Mouse (Mus musculus) heart, embryonic 14.5 days (tissue): Measurements from ENCODE around the gene Trmt1l. TPM values are rescaled to one million over a fixed set of nuclear protein-coding genes. Genes with fewer than 3 reads are reported as not detected.

Source experiments
- microRNA-seq: library from miRNA; unstranded; fragments of <30 nt; microRNA quantifications from one replicate; pipeline ENCODE4, GENCODE M21; 2016
- polyA plus RNA-seq: library from polyadenylated mRNA; unstranded; fragments of >200 nt; fragmentation: Nextera tagmentation; extraction: Ambion mirVana; gene quantifications from 2 replicates; pipeline ENCODE4 v1.2.1, GENCODE M21; 2014

Gene Trmt1l
- polyA plus RNA-seq, 1 experiment from 2014 or later, result 43.2 TPM

Small RNA genes lying within 50 kb of the gene (microRNA-seq; reads per million reads assigned to microRNA genes)
- 1.7 reads per million for gene Mir7682

Other genes starting within 250 kb of the Trmt1l start
- gene Gm47985, start 246.0 kb upstream of the Trmt1l start, polyA plus RNA-seq, result 0.34 TPM in 1 of 2 replicates, not detected in the other
- gene Gm8947, start 236.2 kb upstream of the Trmt1l start, polyA plus RNA-seq, result not detected in 2 replicates
- gene Gm47995, start 230.1 kb upstream of the Trmt1l start, polyA plus RNA-seq, result not detected in 2 replicates
- not detected in 2 replicates for gene 3110040M04Rik, start 224.4 kb upstream of the Trmt1l start, polyA plus RNA-seq
- not detected in 2 replicates for gene Gm47996, start 218.4 kb upstream of the Trmt1l start, polyA plus RNA-seq
- 305 and 318 TPM in 2 replicates for gene Ivns1abp, start 84.1 kb upstream of the Trmt1l start, polyA plus RNA-seq
- gene Swt1, start 87 bp upstream of the Trmt1l start, polyA plus RNA-seq, result 17.4 and 19.9 TPM in 2 replicates
- gene Rnf2, start 72.4 kb downstream of the Trmt1l start, polyA plus RNA-seq, result 69.2 and 73.7 TPM in 2 replicates
- 4.4 and 5.8 TPM in 2 replicates for gene Fam129a, start 142.6 kb downstream of the Trmt1l start, polyA plus RNA-seq